Mouse (Mus musculus) mesoderm, embryonic 11.5 days (tissue): ENCODE measurements at regions not wholly inside any gene's neighbourhood (a gene's known extent, or its start where the extent isn't known, plus 50 kb on each side); places are given as distances from the start of the nearest gene placed in this dataset.
"Not testable (repeated sequence)": the region's sequence is repeated elsewhere in the genome, so short reads cannot be mapped to it uniquely, and the experiment has no call there.

ENCODE experiments used
- DNase-seq: peaks from one replicate; pipeline ENCODE4 v3.0.0-alpha.2; 2012; ENCODE audit warnings: low read depth, low spot score

- DNase-seq: no peak
These were observed 574.5 kb downstream of the Dcdc2c start for GRCm38 (mm10) chr12:27977548-27978256.

GRCm38 (mm10) chr12:27962908-27963307, 589.3 kb downstream of the Dcdc2c start:
- DNase-seq: no peak

GRCm38 (mm10) chr12:27960064-27960463, 592.1 kb downstream of the Dcdc2c start:
- no peak for DNase-seq

- no peak for DNase-seq
These were observed 604.6 kb downstream of the Dcdc2c start for GRCm38 (mm10) chr12:27947646-27948045.

- peak; percentile 72 for DNase-seq
These were observed 604.6 kb upstream of the Sox11 start for GRCm38 (mm10) chr12:27946866-27947459.

GRCm38 (mm10) chr12:27945411-27945810, 603.0 kb upstream of the Sox11 start:
- DNase-seq: peak; percentile 75

GRCm38 (mm10) chr12:27941053-27941452, 598.7 kb upstream of the Sox11 start:
- DNase-seq: no peak

GRCm38 (mm10) chr12:27932382-27933140, 590.2 kb upstream of the Sox11 start:
- DNase-seq: peak; percentile 70

- DNase-seq: no peak
These were observed 586.1 kb upstream of the Sox11 start for GRCm38 (mm10) chr12:27928366-27928963.

- DNase-seq: no peak
These were observed 584.4 kb upstream of the Sox11 start for GRCm38 (mm10) chr12:27926730-27927129.

- no peak for DNase-seq
These were observed 578.2 kb upstream of the Sox11 start for GRCm38 (mm10) chr12:27920607-27921006.

- no peak for DNase-seq
These were observed 574.1 kb upstream of the Sox11 start for GRCm38 (mm10) chr12:27916401-27916920.

- DNase-seq: no peak
These were observed 567.2 kb upstream of the Sox11 start for GRCm38 (mm10) chr12:27909417-27910100.

GRCm38 (mm10) chr12:27896682-27897081, 554.3 kb upstream of the Sox11 start:
- not testable (repeated sequence) for DNase-seq

- DNase-seq: peak; percentile 77
These were observed 539.3 kb upstream of the Sox11 start for GRCm38 (mm10) chr12:27881720-27882119.

GRCm38 (mm10) chr12:27866421-27866820, 524.0 kb upstream of the Sox11 start:
- DNase-seq: no peak

- DNase-seq: no peak
These were observed 507.2 kb upstream of the Sox11 start for GRCm38 (mm10) chr12:27849537-27849936.

GRCm38 (mm10) chr12:27849099-27849498, 506.7 kb upstream of the Sox11 start:
- no peak for DNase-seq

- DNase-seq: no peak
These were observed 505.8 kb upstream of the Sox11 start for GRCm38 (mm10) chr12:27848141-27848540.

GRCm38 (mm10) chr12:27847397-27847796, 505.0 kb upstream of the Sox11 start:
- no peak for DNase-seq

- no peak for DNase-seq
These were observed 502.6 kb upstream of the Sox11 start for GRCm38 (mm10) chr12:27844958-27845357.
